Mouse (Mus musculus) heart, adult 2 months (tissue): ENCODE results near the gene Dusp2.

Experiments used
- CTCF ChIP-seq: fragments of 200-600 bp; IDR thresholded peaks from 2 replicates; pipeline ENCODE4 v1.8.1; 2022; ENCODE audit warnings: antibody characterized with exemption, mild to moderate bottlenecking, moderate library complexity
- EP300 ChIP-seq: fragments of 200-500 bp; IDR thresholded peaks from 2 replicates; pipeline ENCODE4 v1.6.1; 2011; ENCODE audit warnings: low read depth, low read length, control low read depth; ENCODE audit not compliant: insufficient read depth

GRCm38 (mm10) chr2:127297001-127297805 lies 38.8 kb upstream of the Dusp2 start:
- 0 out of 2 replicates have a peak, but pooled peaks have one; percentile 35 for TF ChIP-seq EP300
- TF ChIP-seq CTCF = no peak
